Mouse (Mus musculus) right cerebral cortex, postnatal 25 days (tissue): ENCODE measurements at regions not wholly inside any gene's neighbourhood (a gene's known extent, or its start where the extent isn't known, plus 50 kb on each side); places are given as distances from the start of the nearest gene placed in this dataset.

Experiments
- DNase-seq: peaks from one replicate; pipeline ENCODE4 v3.0.0; 2022

- DNase-seq, result no peak
Measured at GRCm38 (mm10) chr11:112889760-112890159, 107.7 kb downstream of the Sox9 start.

DNA sequence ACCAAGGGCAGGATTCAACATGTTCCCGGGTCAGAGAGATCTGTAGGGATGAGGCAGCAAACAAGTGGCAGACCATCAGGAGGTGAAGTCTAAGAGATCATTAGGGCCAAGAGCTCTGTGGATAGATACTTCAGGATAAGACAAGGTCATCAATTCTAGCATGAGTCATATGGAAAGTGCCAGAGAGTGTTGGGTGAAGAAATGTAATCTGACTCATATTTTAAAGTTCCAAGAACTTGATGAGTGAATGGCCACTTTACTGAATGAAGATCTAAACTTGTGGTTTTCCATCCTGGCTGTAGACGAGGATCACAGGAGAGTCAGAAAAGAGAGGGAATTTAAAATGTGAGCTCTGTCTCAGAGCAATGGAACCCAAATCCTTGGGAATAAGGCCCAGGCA is 115.6 kb downstream of the Sox9 start:
- DNase-seq, result no peak

DNA sequence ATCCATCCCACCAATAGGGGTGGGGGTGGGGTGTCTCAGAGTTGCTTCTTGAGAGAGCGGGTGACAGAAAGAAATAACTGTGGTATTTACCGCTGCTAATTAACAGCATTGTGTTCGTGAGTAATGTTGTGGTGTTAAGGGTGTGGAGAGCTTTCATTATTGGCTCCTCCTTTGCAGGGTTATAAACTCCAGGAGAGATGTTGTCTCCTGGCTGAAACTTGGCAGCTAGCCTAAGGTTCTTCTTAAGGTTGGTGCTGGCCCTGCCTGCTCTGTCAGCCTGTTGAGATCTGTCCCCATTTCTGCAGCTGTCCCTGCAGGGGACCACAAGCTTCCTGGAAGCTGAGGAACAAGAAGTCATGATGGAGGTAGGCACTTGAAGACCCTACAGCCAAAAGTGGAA is 120.6 kb downstream of the Sox9 start:
- no peak for DNase-seq

- no peak for DNase-seq
Measured at GRCm38 (mm10) chr11:112910309-112910708, 128.3 kb downstream of the Sox9 start.

GRCm38 (mm10) chr11:112912875-112913274 is 130.9 kb downstream of the Sox9 start:
- DNase-seq, result no peak

DNA sequence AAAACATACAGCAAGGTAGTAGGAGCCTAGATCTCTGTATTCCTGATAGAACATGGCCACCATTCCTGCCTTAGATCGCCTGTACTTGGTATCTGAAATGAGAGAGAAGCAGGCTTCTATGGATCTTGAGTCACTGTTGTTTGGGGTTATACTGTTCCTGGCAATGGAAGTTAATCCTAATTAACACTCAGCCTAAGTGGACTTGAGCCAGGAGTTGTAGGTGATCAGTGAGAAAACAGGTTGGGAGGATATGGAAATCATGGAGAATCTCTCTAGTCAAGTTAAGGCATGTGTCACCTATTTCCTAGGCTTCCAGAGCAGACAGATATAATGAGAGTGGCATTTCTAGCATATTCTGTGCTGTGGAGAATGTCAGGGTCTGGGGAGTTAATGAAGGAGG is 134.9 kb downstream of the Sox9 start:
- DNase-seq, result no peak

DNA sequence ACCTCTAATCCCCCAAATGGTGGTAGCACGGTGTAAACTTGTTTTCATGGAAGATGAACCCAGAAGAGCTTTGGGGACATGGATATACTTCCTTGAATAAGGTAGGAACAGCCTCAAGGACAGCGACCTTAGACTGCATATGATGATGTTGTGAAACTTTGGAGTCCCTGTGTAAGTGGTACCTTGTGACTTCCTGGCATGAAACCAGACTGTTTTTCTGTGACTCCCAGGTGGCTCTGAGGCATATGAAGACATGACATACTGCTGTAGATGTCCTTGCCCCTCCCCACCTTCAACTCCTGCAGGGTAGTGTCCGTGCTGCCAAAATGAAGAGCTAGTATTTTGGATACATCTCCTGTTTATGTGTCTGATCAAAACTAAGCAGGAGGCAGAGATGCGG is 138.1 kb downstream of the Sox9 start:
- no peak for DNase-seq

DNA sequence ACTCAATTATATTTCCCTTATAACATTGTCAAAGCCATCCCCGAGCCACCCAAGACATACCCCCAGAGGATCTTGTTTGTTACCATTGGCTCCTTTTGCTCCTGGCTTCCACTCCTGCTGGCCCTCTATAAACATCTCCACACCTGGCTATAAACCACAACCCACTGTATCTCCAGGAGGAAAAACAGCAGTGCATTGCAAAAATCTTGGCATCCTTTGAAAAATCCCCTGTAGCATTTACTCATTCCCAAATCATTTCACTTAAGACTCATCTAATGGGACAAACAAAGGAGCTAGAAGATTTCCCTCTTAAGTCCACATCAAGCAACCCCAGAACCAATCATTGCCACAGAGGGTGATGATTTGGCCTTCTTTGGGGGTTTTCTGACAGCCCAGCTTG is 142.6 kb downstream of the Sox9 start:
- no peak for DNase-seq

DNA sequence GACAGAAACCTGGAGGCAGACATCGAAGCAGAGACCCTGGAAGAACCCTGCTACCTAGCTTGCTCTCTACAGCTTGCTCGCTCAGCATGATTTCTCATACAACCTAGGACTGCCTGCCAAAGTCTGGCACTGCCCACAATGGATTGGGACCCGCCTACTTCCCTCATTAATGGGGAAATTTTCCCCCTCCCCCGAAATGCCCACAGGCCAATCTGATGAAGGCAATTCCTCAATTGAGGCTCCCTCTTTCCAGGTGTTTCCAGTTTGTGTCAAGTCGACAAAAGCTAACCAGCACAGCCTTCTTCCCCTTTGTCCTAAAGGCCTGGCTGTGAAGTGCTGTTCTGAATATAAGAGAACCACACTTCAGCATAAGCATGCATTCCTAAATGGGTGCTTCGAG is 143.1 kb downstream of the Sox9 start:
- no peak for DNase-seq

DNA sequence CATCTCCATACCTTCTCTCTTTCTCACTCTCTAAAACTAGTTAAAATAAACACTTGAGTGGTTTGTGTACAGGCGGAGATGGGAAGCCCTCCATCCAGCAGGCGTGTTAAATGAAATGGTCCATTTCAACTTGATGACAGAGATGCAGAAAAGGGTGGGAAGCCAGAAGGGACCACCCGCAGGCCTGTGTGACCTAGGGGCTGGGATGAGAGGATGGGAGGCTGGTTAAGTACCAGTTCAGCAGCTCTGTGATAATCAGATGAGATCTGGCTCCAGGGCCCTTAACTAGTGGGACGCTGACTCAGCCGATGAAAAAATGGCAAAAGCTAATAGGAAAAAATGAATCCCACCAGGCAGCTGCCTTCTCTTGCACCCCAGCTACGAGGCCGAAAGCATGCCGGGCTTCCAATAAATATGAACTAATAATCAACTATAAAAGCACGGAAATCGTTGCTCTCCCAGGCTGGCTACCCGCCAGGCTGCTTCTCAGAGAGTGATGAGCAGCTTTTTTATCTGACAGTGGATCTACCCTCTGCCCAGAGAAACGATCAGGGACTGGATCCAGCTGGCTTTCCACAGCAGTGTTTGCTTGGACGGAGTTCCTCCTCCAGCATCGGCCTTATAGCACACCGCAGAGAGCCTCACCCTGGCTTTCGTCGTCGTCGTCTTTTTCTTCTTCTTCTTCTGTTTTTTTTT is 144.5 kb downstream of the Sox9 start:
- no peak for DNase-seq

- DNase-seq, result no peak
Measured at GRCm38 (mm10) chr11:112930186-112930808, 148.3 kb downstream of the Sox9 start.

DNA sequence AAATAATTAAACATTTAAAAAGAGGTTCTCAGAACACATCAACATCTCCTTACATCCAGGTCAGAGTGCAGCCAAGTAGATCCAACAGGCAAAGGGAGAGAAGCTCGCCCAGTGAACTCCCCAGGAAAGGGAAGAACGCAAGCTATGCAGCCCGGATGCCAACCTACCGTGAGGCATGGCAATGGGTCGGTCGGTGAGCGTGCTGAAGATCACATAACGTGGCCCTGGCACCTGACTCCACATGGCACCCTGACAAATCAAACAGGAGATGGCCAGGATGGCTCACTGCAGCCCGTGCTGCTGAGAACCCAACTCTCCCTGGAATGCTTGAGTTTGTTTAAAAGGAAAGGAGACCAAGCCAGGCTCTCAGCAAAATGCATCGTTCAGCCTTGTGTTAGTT is 156.0 kb downstream of the Sox9 start:
- no peak for DNase-seq

DNA sequence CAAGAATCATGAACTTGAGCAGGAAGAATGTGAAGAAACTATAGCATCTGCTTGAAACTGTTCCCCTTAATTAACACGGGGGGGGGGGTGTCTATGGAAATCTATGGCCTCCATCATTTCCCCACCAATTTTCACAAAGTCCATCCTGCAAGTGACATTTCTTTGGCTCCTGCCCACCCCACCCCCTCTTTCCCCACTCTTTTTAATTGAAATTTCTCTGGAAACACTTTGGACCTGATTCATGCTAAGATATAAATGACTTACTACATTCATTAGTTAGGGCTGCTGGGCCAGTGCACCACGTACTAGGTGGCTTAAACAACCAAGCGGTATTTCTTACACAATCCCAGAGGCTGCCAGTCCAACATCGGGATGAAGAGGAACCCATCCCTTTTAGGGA is 169.4 kb downstream of the Sox9 start:
- no peak for DNase-seq

DNA sequence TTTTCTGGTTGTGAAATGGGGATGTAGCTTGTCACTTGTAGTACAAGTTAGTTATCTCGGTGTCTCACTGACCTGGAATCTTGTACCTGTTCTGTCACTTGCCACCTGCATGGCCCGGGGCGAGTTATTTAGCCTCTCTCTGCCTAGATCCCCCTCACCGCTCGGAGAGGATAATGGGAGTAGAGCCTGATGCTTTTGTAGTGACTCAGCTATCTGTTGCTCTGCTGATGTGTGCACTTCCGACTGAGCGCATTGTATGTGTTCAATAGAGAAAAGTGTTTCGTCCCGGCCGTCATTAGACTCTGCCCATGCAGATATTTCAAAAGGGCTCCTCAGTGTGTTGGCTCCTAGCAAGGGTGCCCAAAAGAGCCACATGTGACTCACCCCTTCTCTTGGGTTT is 170.3 kb downstream of the Sox9 start:
- no peak for DNase-seq

- DNase-seq, result no peak
Measured at GRCm38 (mm10) chr11:112953491-112953890, 171.5 kb downstream of the Sox9 start.

GRCm38 (mm10) chr11:112956748-112957440 is 174.9 kb downstream of the Sox9 start:
- DNase-seq, result no peak

- no peak for DNase-seq
Measured at GRCm38 (mm10) chr11:112959609-112960008, 177.6 kb downstream of the Sox9 start.

DNA sequence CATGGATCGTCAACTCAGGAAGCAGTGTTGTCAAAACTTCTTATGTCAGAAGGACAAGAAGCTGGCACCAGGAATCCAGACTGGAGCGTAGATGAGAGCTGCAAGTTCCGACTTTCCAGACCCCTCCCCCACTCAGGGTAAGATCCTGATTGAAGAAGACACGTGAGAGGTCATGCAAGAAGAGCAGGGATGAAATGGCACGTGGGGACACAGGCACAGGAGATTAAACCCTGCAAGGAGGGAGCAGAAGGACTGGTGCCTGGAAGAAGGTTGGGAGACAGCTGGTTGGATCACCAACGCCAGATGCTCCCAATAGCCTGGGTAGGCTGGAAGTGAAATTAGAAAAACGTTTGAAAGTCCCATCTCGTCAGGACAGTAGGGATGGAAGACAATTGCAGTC is 191.3 kb downstream of the Sox9 start:
- DNase-seq, result no peak

GRCm38 (mm10) chr11:112974893-112975292 is 192.9 kb downstream of the Sox9 start:
- no peak for DNase-seq

DNA sequence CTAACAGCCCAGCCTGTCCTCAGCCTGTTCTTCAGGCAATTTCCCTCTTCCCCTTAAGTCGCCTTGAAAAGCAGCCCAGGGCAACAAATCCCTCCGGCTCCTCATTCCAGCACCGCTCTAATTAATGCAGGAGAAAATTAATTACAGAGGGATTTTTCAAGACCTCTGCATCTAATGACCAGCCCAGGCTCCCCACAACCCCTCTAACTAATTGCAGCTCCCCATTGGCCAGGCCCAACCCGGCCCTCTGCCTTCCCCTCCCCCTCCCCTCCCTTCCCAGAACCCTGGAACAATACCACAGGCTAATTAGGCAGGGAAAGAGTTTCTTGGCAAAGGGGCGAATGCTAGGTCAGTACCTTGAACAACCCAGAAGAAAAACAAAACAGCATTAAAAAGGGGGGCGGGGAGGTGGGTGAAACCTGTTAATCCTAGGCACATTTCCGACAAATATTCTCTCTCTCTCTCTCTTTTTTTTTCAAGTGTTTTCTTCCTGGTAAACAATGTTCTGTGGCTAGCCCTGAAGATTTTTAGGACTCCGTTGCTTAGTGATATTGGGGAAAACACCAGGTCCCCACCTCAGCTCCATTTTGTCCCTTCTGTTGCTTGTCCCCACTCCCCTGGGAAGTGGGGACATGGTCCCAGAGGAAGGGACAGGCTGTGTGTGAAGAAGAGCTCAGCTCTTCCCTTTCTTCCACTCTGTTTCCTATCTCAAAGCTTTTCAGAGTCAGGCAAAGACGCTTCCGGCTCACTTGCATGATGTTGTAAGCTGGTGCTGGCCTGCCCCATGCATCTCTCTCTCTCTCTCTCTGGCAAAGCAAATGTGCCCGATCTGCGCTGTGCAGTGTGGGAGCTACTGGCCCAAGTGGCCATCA is 195.1 kb downstream of the Sox9 start:
- no peak for DNase-seq

DNA sequence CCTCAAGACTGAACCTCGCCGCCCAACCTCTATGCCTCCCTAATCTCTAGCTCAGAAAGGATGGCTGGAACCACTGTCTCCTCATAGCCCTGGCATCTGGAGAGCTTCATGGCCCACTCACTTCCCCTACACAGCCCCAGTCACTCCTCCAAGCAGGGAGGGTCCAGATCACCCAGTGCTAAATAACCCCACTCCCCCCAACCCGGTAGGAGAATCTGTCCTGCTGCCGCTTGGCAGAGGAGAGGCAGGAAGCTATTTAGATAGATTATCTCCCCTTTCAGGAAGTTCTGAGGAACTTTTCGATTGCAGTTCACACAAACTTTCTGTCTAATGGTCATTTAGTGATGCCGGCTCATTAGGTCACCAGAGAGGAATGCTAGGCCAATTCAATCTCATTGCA is 196.9 kb downstream of the Sox9 start:
- no peak for DNase-seq

- DNase-seq, result no peak
Measured at GRCm38 (mm10) chr11:112979413-112979812, 197.4 kb downstream of the Sox9 start.

DNA sequence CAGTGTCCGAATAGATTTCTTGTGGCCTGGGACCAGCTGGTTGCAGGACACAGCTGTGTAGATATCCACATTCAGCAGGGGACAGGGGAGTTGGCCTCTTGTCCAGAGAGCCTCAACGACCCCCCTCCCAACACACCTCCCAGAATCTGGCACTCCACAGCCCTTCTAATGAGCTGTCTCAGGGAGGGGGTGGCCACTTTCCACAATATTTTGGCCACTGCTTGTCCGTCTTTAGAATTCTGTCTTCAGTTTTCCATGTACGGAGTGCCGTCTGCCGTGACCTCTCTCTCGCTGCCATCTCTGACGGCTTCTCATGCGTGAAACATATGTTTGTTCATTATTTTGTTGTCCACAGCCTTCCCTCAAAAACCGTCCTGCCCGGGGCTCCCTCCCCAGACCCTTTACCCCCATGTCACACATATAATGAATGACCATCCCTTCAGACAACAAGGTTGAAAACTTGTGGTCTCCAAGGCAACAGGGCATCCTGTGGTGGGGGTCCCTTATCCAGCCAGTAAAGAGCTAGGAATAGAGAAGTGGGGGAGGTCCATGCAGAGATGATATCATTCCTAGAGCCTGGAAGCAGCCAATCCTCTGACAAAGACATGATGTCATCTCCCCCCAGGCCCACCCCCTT is 200.3 kb downstream of the Sox9 start:
- no peak for DNase-seq
